In the genomic region with DNA sequence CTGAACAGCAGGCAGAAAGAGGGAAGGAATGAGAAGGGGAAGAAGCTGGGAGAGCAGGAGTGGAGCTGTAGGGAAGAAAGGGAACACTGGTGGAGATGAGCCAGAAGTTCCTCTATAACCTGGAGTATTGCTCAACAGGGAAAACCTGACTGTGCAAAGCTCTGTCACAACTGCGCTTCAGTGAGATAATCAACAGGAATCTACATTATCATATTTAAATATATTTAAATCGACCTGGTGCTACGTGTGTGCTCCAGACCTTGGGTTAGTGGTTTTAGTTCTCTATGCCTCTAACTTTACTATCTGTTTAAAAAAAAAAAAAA, we compare ENCODE assay signal across 27 mouse cellular contexts. TPM values are rescaled to one million over a fixed set of nuclear protein-coding genes. Genes with fewer than 3 reads are reported as not detected.
DNase-seq lines count a peak whose midpoint lies in the region; ATAC-seq and TF ChIP-seq lines count a peak whose summit lies in the region.
"Had no signal": no experiment of that assay in that cellular context is flagged by ENCODE, and none has a peak within 500 bp of the region (broad histone marks: within the 10 kb centered on the region; RNA-seq: fewer than 3 reads in every experiment).

No protein-coding gene starts in this region.

- peaks cover 24% of the 10 kb centered on the region for H3K4me1 ChIP-seq in heart, embryonic 11.5 days (ENCODE audit: control insufficient read depth, insufficient read depth, low read length)
- peaks cover 27% of the 10 kb centered on the region for H3K4me1 ChIP-seq in heart, embryonic 16.5 days (ENCODE audit: control insufficient read depth, insufficient read depth, low read length)
- peaks cover 32% of the 10 kb centered on the region for H3K4me1 ChIP-seq in lung, embryonic 14.5 days (ENCODE audit: insufficient read depth)
- H3K4me1 ChIP-seq in embryonic facial prominence, embryonic 10.5 days = peaks cover 41% of the 10 kb centered on the region
- H3K4me1 ChIP-seq: megakaryocyte, embryonic 14.5 days had no signal

- 79% methylated on average over 3 of the region's 3 CpGs for WGBS in heart, embryonic 11.5 days (ENCODE audit: insufficient replicate concordance)
- WGBS in heart, embryonic 16.5 days = 73% methylated on average over 3 of the region's 3 CpGs
- WGBS in lung, embryonic 14.5 days = 67% methylated on average over 3 of the region's 3 CpGs
- WGBS in embryonic facial prominence, embryonic 10.5 days = 82% methylated on average over 3 of the region's 3 CpGs

- no peak for TF ChIP-seq CTCF in lung, embryonic 14.5 days (IDR thresholded peaks at IDR 0.05; ENCODE audit: low read depth)

- H3K36me3 ChIP-seq in heart, embryonic 11.5 days (ENCODE audit: control insufficient read depth, insufficient read depth, low read length) = no peaks in the 10 kb centered on the region
- no peaks in the 10 kb centered on the region for H3K36me3 ChIP-seq in heart, embryonic 16.5 days (ENCODE audit: control insufficient read depth, insufficient read depth)
- H3K36me3 ChIP-seq in lung, embryonic 14.5 days (ENCODE audit: insufficient read depth) = no peaks in the 10 kb centered on the region
- H3K36me3 ChIP-seq in embryonic facial prominence, embryonic 10.5 days (replicated peaks) = no peaks in the 10 kb centered on the region
- H3K36me3 ChIP-seq: embryonic facial prominence, embryonic 12.5 days; hindbrain, embryonic 13.5 days; limb, embryonic 15.5 days; midbrain, embryonic 12.5 days; neural tube, embryonic 13.5 days had no signal

- no peaks in the 10 kb centered on the region for H3K27me3 ChIP-seq in heart, embryonic 11.5 days (ENCODE audit: control insufficient read depth, insufficient read depth, low read length)
- H3K27me3 ChIP-seq in heart, embryonic 16.5 days (ENCODE audit: control insufficient read depth, insufficient read depth, low read length) = no peaks in the 10 kb centered on the region
- no peaks in the 10 kb centered on the region for H3K27me3 ChIP-seq in lung, embryonic 14.5 days (ENCODE audit: insufficient read depth, low read length)
- no peaks in the 10 kb centered on the region for H3K27me3 ChIP-seq in embryonic facial prominence, embryonic 10.5 days (replicated peaks; ENCODE audit: low read depth, poor library complexity, severe bottlenecking)
- H3K27me3 ChIP-seq: embryonic facial prominence, embryonic 12.5 days; limb, embryonic 15.5 days; neural tube, embryonic 13.5 days; Patski had no signal

- no peak for DNase-seq in heart, adult 11 months
- DNase-seq in heart, postnatal 4 days = no peak
- no peak for DNase-seq in lung, embryonic 14.5 days
- DNase-seq in lung, adult 18-20 months = no peak
- no peak for DNase-seq in embryonic facial prominence, embryonic 10.5 days (ENCODE audit: low spot score)
- no peak for DNase-seq in kidney, adult 8-10 months
- DNase-seq: cerebellum, adult 8-10 months; gastrocnemius, adult 2 months; gastrocnemius, postnatal 36 days; heart, postnatal 14 days; kidney, adult 9 months; kidney, postnatal 10 days; layer of hippocampus, postnatal 36 days; left cerebral cortex, postnatal 4 days; right cerebral cortex, postnatal 4 days; thymus, adult 18-20 months; thymus, postnatal 25 days had no signal

- H3K4me2 ChIP-seq in heart, embryonic 11.5 days = peak overlapping the region; percentile 16; the same call in 1 of the 2 replicates
- peak overlapping the region; percentile 25 for H3K4me2 ChIP-seq in heart, embryonic 16.5 days (ENCODE audit: low read depth, low read length)
- H3K4me2 ChIP-seq in lung, embryonic 14.5 days = no peak overlapping the region
- H3K4me2 ChIP-seq: embryonic facial prominence, embryonic 12.5 days; hindbrain, embryonic 13.5 days; limb, embryonic 15.5 days; midbrain, embryonic 12.5 days; neural tube, embryonic 13.5 days had no signal

- H3K9ac ChIP-seq in heart, embryonic 11.5 days (ENCODE audit: low read depth, low read length) = no peak overlapping the region
- H3K9ac ChIP-seq in heart, embryonic 16.5 days (ENCODE audit: low read length) = no peak overlapping the region
- no peak overlapping the region for H3K9ac ChIP-seq in lung, embryonic 14.5 days
- H3K9ac ChIP-seq: embryonic facial prominence, embryonic 12.5 days; hindbrain, embryonic 13.5 days; limb, embryonic 15.5 days; midbrain, embryonic 12.5 days; neural tube, embryonic 13.5 days had no signal

- no peak overlapping the region for H3K4me3 ChIP-seq in heart, embryonic 11.5 days (ENCODE audit: low read depth, low read length)
- H3K4me3 ChIP-seq in heart, embryonic 16.5 days (ENCODE audit: low read length) = no peak overlapping the region
- H3K4me3 ChIP-seq in lung, embryonic 14.5 days (ENCODE audit: low read depth, low read length) = no peak overlapping the region
- H3K4me3 ChIP-seq in embryonic facial prominence, embryonic 10.5 days = no peak overlapping the region
- H3K4me3 ChIP-seq: embryonic facial prominence, embryonic 12.5 days; gastrocnemius, adult 2 months; hindbrain, embryonic 13.5 days; limb, embryonic 15.5 days; megakaryocyte, embryonic 14.5 days; midbrain, embryonic 12.5 days; neural tube, embryonic 13.5 days had no signal

- ATAC-seq in heart, embryonic 11.5 days (replicated peaks; ENCODE audit: insufficient number of reproducible peaks, low FRiP score, low TSS enrichment) = no peak
- no peak for ATAC-seq in heart, embryonic 16.5 days (replicated peaks; ENCODE audit: extremely low read depth, insufficient read depth, low FRiP score)
- no peak for ATAC-seq in lung, embryonic 14.5 days (ENCODE audit: insufficient read depth)
- ATAC-seq: intestine, embryonic 16.5 days; Patski had no signal

- no peaks in the 10 kb centered on the region for H3K9me3 ChIP-seq in heart, embryonic 11.5 days (replicated peaks; ENCODE audit: control insufficient read depth, low read length)
- H3K9me3 ChIP-seq in heart, embryonic 16.5 days (replicated peaks; ENCODE audit: control insufficient read depth, low read length) = no peaks in the 10 kb centered on the region
- H3K9me3 ChIP-seq in lung, embryonic 14.5 days (ENCODE audit: low read depth, low read length) = no peaks in the 10 kb centered on the region
- no peaks in the 10 kb centered on the region for H3K9me3 ChIP-seq in embryonic facial prominence, embryonic 10.5 days
- H3K9me3 ChIP-seq: embryonic facial prominence, embryonic 12.5 days; hindbrain, embryonic 13.5 days; limb, embryonic 15.5 days; midbrain, embryonic 12.5 days; neural tube, embryonic 13.5 days had no signal

- peak overlapping the region; percentile 6; the same call in 1 of the 2 replicates for H3K27ac ChIP-seq in heart, embryonic 11.5 days (ENCODE audit: low read depth, low read length)
- peak overlapping the region; percentile 69 for H3K27ac ChIP-seq in heart, embryonic 16.5 days (ENCODE audit: low read length)
- peak overlapping the region; percentile 66; the same call in 1 of the 2 replicates for H3K27ac ChIP-seq in lung, embryonic 14.5 days (ENCODE audit: low read depth)
- peak overlapping the region; percentile 31; the same call in 1 of the 2 replicates for H3K27ac ChIP-seq in embryonic facial prominence, embryonic 10.5 days (replicated peaks)
- H3K27ac ChIP-seq: embryonic facial prominence, embryonic 12.5 days; gastrocnemius, adult 2 months; hindbrain, embryonic 13.5 days; limb, embryonic 15.5 days; midbrain, embryonic 12.5 days; neural tube, embryonic 13.5 days had no signal

RNA-seq across cellular contexts. Expression of gene Frmd6, which starts 30.0 kb away (rescaled TPM):
- 18.7 and 23.6 TPM in 2 replicates for polyA plus RNA-seq in heart, embryonic 11.5 days (2014; fragmentation: Nextera tagmentation; extraction: Ambion mirVana)
- 25.7 and 27.7 TPM in 2 replicates for polyA plus RNA-seq in heart, embryonic 16.5 days (2015; fragmentation: Nextera tagmentation; extraction: Ambion mirVana)
- total RNA-seq in heart, postnatal 4 days (2021) = 10 to 100 TPM; 40.0 to 42.1 TPM
- polyA plus RNA-seq in lung, embryonic 14.5 days (2014; fragmentation: Nextera tagmentation; extraction: Ambion mirVana) = 40.4 and 42.8 TPM in 2 replicates
- polyA plus RNA-seq in embryonic facial prominence, embryonic 10.5 days (2016; fragmentation: Nextera tagmentation; extraction: Ambion mirVana) = 45.1 and 54.5 TPM in 2 replicates

Comparison
In these comparisons a context has a peak if more than half of its experiments do, and no peak if none do; other contexts are left out.
1. H3K27ac ChIP-seq: peak in every context shown above with its lines; median percentile 69 in heart, embryonic 16.5 days; 66 in lung, embryonic 14.5 days; 31 in embryonic facial prominence, embryonic 10.5 days; 6 in heart, embryonic 11.5 days.